ENCODE assay signal across 13 mouse cellular contexts in genomic region chr14:25774100-25774499, GRCm38 (mm10). TPM values are rescaled to one million over a fixed set of nuclear protein-coding genes. Genes with fewer than 3 reads are reported as not detected.
DNase-seq lines count a peak whose midpoint lies in the region; ATAC-seq and TF ChIP-seq lines count a peak whose summit lies in the region.
"Had no signal": no experiment of that assay in that cellular context is flagged by ENCODE, and none has a peak within 500 bp of the region (broad histone marks: within the 10 kb centered on the region; RNA-seq: fewer than 3 reads in every experiment).

No protein-coding gene starts in this region.

- H3K36me3 ChIP-seq in heart, embryonic 16.5 days (ENCODE audit: control insufficient read depth, insufficient read depth) = no peaks in the 10 kb centered on the region
- no peaks in the 10 kb centered on the region for H3K36me3 ChIP-seq in heart, adult 2 months (ENCODE audit: control insufficient read depth, insufficient read depth, low read length)
- no peaks in the 10 kb centered on the region for H3K36me3 ChIP-seq in liver, embryonic 12.5 days
- H3K36me3 ChIP-seq: limb, embryonic 13.5 days; neural tube, embryonic 15.5 days had no signal

- peak overlapping the region; percentile 16; the same call in 1 of the 2 replicates for H3K9ac ChIP-seq in heart, embryonic 16.5 days (ENCODE audit: low read length)
- no peak overlapping the region for H3K9ac ChIP-seq in heart, adult 2 months (ENCODE audit: low read depth, low read length)
- no peak overlapping the region for H3K9ac ChIP-seq in liver, embryonic 12.5 days
- H3K9ac ChIP-seq: limb, embryonic 13.5 days; neural tube, embryonic 15.5 days had no signal

- DNase-seq in embryo, embryonic 10 days (ENCODE audit: low spot score) = peak; percentile 67
- no peak for DNase-seq in embryo, embryonic 11 days
- no peak for DNase-seq in heart, adult 2 months
- DNase-seq in adipocyte (ENCODE audit: low spot score) (peak; percentile 64), MN1 (ENCODE audit: low spot score) (no peak)
- DNase-seq in frontal cortex, postnatal 14 days (ENCODE audit: low spot score in 2 of 2) = no peak
- DNase-seq: lung, postnatal 36 days had no signal

- no peaks in the 10 kb centered on the region for H3K9me3 ChIP-seq in heart, embryonic 16.5 days (replicated peaks; ENCODE audit: control insufficient read depth, low read length)
- no peaks in the 10 kb centered on the region for H3K9me3 ChIP-seq in liver, embryonic 12.5 days (replicated peaks)
- H3K9me3 ChIP-seq: limb, embryonic 13.5 days; neural tube, embryonic 15.5 days had no signal

- ATAC-seq in heart, embryonic 16.5 days (replicated peaks; ENCODE audit: extremely low read depth, insufficient read depth, low FRiP score) = peak; percentile 46
- 0 out of 2 replicates have a peak, but pooled peaks have one; percentile 33 for ATAC-seq in liver, embryonic 12.5 days
- ATAC-seq: midbrain, embryonic 16.5 days had no signal

- no peak for TF ChIP-seq EP300 in heart, adult 2 months (IDR thresholded peaks at IDR 0.05; ENCODE audit: insufficient read depth, low read depth, low read length)

- 13% methylated on average over 5 of the region's 5 CpGs for WGBS in heart, embryonic 16.5 days
- 46% methylated on average over 5 of the region's 5 CpGs for WGBS in heart, adult 2 months
- 24% methylated on average over 5 of the region's 5 CpGs for WGBS in liver, embryonic 12.5 days (ENCODE audit: insufficient replicate concordance)

- 0 out of 2 replicates have a peak overlapping the region, but pooled peaks have one; percentile 2 for H3K4me2 ChIP-seq in heart, embryonic 16.5 days (ENCODE audit: low read depth, low read length)
- H3K4me2 ChIP-seq in liver, embryonic 12.5 days = no peak overlapping the region
- H3K4me2 ChIP-seq: limb, embryonic 13.5 days; neural tube, embryonic 15.5 days had no signal

- no peak for TF ChIP-seq CTCF in heart, adult 2 months (IDR thresholded peaks at IDR 0.05)

- H3K27ac ChIP-seq in heart, embryonic 16.5 days (ENCODE audit: low read length) = no peak overlapping the region
- no peak overlapping the region for H3K27ac ChIP-seq in heart, adult 2 months
- 0 out of 2 replicates have a peak overlapping the region, but pooled peaks have one; percentile 17 for H3K27ac ChIP-seq in liver, embryonic 12.5 days
- H3K27ac ChIP-seq: limb, embryonic 13.5 days; neural tube, embryonic 15.5 days had no signal

- no peaks in the 10 kb centered on the region for H3K79me2 ChIP-seq in heart, adult 2 months (replicated peaks; ENCODE audit: control insufficient read depth, insufficient read depth, low read length)

- no peaks in the 10 kb centered on the region for H3K27me3 ChIP-seq in heart, embryonic 16.5 days (ENCODE audit: control insufficient read depth, insufficient read depth, low read length)
- H3K27me3 ChIP-seq in heart, adult 2 months (ENCODE audit: control insufficient read depth, insufficient read depth, low read length) = no peaks in the 10 kb centered on the region
- H3K27me3 ChIP-seq in liver, embryonic 12.5 days (replicated peaks) = peaks cover 45% of the 10 kb centered on the region; the same call in 1 of the 2 replicates
- H3K27me3 ChIP-seq: limb, embryonic 13.5 days; neural tube, embryonic 15.5 days had no signal

- H3K4me1 ChIP-seq in heart, embryonic 16.5 days (ENCODE audit: control insufficient read depth, insufficient read depth, low read length) = peaks cover 34% of the 10 kb centered on the region
- peaks cover 5% of the 10 kb centered on the region for H3K4me1 ChIP-seq in heart, adult 2 months (ENCODE audit: control insufficient read depth, insufficient read depth, low read length)
- peaks cover 34% of the 10 kb centered on the region for H3K4me1 ChIP-seq in liver, embryonic 12.5 days

- TF ChIP-seq POLR2A in heart, adult 2 months (IDR thresholded peaks at IDR 0.05; ENCODE audit: insufficient read depth, low read depth, low read length) = no peak

- intact Hi-C loops in heart, adult 2 months (cut with DNase I) = no loop called here

- no peak overlapping the region for H3K4me3 ChIP-seq in heart, embryonic 16.5 days (ENCODE audit: low read length)
- H3K4me3 ChIP-seq in heart, adult 2 months = no peak overlapping the region
- no peak overlapping the region for H3K4me3 ChIP-seq in liver, embryonic 12.5 days
- H3K4me3 ChIP-seq: erythroblast, embryonic 14.5 days; limb, embryonic 13.5 days; neural tube, embryonic 15.5 days had no signal

RNA-seq across cellular contexts. Expression of gene Zcchc24, which starts 5.3 kb away (rescaled TPM):
- 19.5 and 25.5 TPM in 2 replicates for polyA plus RNA-seq in heart, embryonic 16.5 days (2015; fragmentation: Nextera tagmentation; extraction: Ambion mirVana)
- total RNA-seq in heart, adult 2 months (2021) = 10 to 100 TPM; 33.5 TPM
- polyA plus RNA-seq in heart, adult 2 months (2012; rRNA removed) = 27.3 and 39.4 TPM in 2 replicates
- 6.9 and 7.8 TPM in 2 replicates for polyA plus RNA-seq in liver, embryonic 12.5 days (2016; fragmentation: Nextera tagmentation; extraction: Ambion mirVana)

Comparison
In these comparisons a context has a peak if more than half of its experiments do, and no peak if none do; other contexts are left out.
1. DNase-seq: peak in embryo, embryonic 10 days (single experiment) and adipocyte (single experiment); none in embryo, embryonic 11 days (single experiment), heart, adult 2 months (0 of 2), frontal cortex, postnatal 14 days (0 of 2) and MN1 (single experiment).